Mouse (Mus musculus): ENCODE measurements at regions not wholly inside any gene's neighbourhood (a gene's known extent, or its start where the extent isn't known, plus 50 kb on each side); places are given as distances from the start of the nearest gene placed in this dataset.

- no peak for TF ChIP-seq IRF4 (IDR thresholded peaks at IDR 0.05; ENCODE audit: low read depth, low read length)
- no peak for TF ChIP-seq POLR2A (IDR thresholded peaks at IDR 0.05; ENCODE audit: low read depth, low read length)
- TF ChIP-seq CTCF (conservative IDR thresholded peaks at IDR 0.05 in 1 of 2, IDR thresholded peaks at IDR 0.05 in 1 of 2; ENCODE audit: low read depth in 2 of 2, low read length in 2 of 2) = no peak
- TF ChIP-seq MAX (IDR thresholded peaks at IDR 0.05; ENCODE audit: low read length) = no peak
- no peak for TF ChIP-seq BHLHE40 (IDR thresholded peaks at IDR 0.05; ENCODE audit: low read depth, low read length)
- TF ChIP-seq MAZ (IDR thresholded peaks at IDR 0.05; ENCODE audit: low read depth, low read length) = no peak
- TF ChIP-seq HCFC1 (IDR thresholded peaks at IDR 0.05; ENCODE audit: low read depth, low read length) = no peak
Observed at GRCm38 (mm10) chr8:90495943-90496371, 147.8 kb upstream of the Tox3 start.

Measured in CH12.LX (cell line).